Mouse (Mus musculus) kidney, embryonic 16.5 days (tissue): ENCODE data around the gene Phf23. TPM values are rescaled to one million over a fixed set of nuclear protein-coding genes. Genes with fewer than 3 reads are reported as not detected.
"Not testable (repeated sequence)": the region's sequence is repeated elsewhere in the genome, so short reads cannot be mapped to it uniquely, and the experiment has no call there.

Source experiments
- ATAC-seq: fragments of 200-750 bp; cut with Nextera tagmentation; 2 replicates; pipeline ENCODE4 v1.8.0; 2017; ENCODE audit warnings: moderate TSS enrichment; ENCODE audit not compliant: low FRiP score, low TSS enrichment
- H3K27ac ChIP-seq: fragments of 300-500 bp; sonication (generic); 2 replicates; pipeline ENCODE4 v1.5.1; 2014; ENCODE audit warnings: low read length
- H3K27me3 ChIP-seq: fragments of 300-500 bp; sonication (generic); 2 replicates; pipeline ENCODE4 v1.6.1; 2014; ENCODE audit warnings: low read length, control low read depth, mixed read lengths; ENCODE audit not compliant: insufficient read depth
- H3K36me3 ChIP-seq: fragments of 300-500 bp; sonication (generic); 2 replicates; pipeline ENCODE4 v1.6.1; 2014; ENCODE audit warnings: low read length, control low read depth, mixed read lengths; ENCODE audit not compliant: insufficient read depth
- H3K4me1 ChIP-seq: fragments of 300-500 bp; sonication (generic); 2 replicates; pipeline ENCODE4 v1.6.1; 2014; ENCODE audit warnings: low read length, control low read depth, mixed read lengths; ENCODE audit not compliant: insufficient read depth
- H3K4me2 ChIP-seq: fragments of 300-500 bp; sonication (generic); replicated peaks from 2 replicates; pipeline ENCODE4 v1.6.1; 2014; ENCODE audit warnings: low read depth, low read length
- H3K4me3 ChIP-seq: fragments of 300-500 bp; sonication (generic); 2 replicates; pipeline ENCODE4 v1.5.1; 2014; ENCODE audit warnings: mild to moderate bottlenecking, low read length
- H3K9ac ChIP-seq: fragments of 300-500 bp; sonication (generic); replicated peaks from 2 replicates; pipeline ENCODE4 v1.6.1; 2014; ENCODE audit warnings: low read length
- H3K9me3 ChIP-seq: fragments of 300-500 bp; sonication (generic); 2 replicates; pipeline ENCODE4 v1.6.1; 2016; ENCODE audit warnings: low read length, control low read depth
- WGBS: fragments of 180-500 bp; shearing (Covaris S2); extraction: QIAGEN DNeasy Blood & Tissue Kit; methylation state at CpG from one replicate; pipeline ENCODE4 v1.1.7; 2014; 5-methylcytosine and 5-hydroxymethylcytosine counted together
- polyA plus RNA-seq: library from polyadenylated mRNA; unstranded; fragments of >200 nt; fragmentation: Nextera tagmentation; extraction: Ambion mirVana; gene quantifications from 2 replicates; pipeline ENCODE4 v1.2.1, GENCODE M21; 2015

Gene Phf23
- polyA plus RNA-seq, 1 experiment from 2014 or later = 74.5 TPM

GRCm38 (mm10) chr11:70010961-70011360 is 15.4 kb downstream of the Phf23 start:
- no peak overlapping the region for H3K4me3 ChIP-seq
- WGBS = 87% methylated on average over 10 of the region's 10 CpGs
- no peak overlapping the region for H3K4me2 ChIP-seq
- no peak overlapping the region for H3K9ac ChIP-seq
- no peak for ATAC-seq
- no peaks in the 10 kb centered on the region for H3K27me3 ChIP-seq
- peaks cover 16% of the 10 kb centered on the region for H3K4me1 ChIP-seq
- no peak overlapping the region for H3K27ac ChIP-seq
- H3K36me3 ChIP-seq = peaks cover 76% of the 10 kb centered on the region
- H3K9me3 ChIP-seq = no peaks in the 10 kb centered on the region

GRCm38 (mm10) chr11:70012931-70013330 is 17.4 kb downstream of the Phf23 start:
- Histone ChIP-seq H3K27me3 (no peaks in the 10 kb centered on the region), H3K27ac (no peak overlapping the region), H3K9me3 (no peaks in the 10 kb centered on the region), H3K4me3 (no peak overlapping the region), H3K9ac (no peak overlapping the region), H3K36me3 (peaks cover 57% of the 10 kb centered on the region), H3K4me1 (peaks cover 29% of the 10 kb centered on the region), H3K4me2 (no peak overlapping the region)
- 89% methylated on average over 9 of the region's 9 CpGs for WGBS
- ATAC-seq = no peak

- Histone ChIP-seq H3K4me1 (peaks cover 32% of the 10 kb centered on the region), H3K36me3 (peaks cover 52% of the 10 kb centered on the region)
Observed at GRCm38 (mm10) chr11:70013408-70013807, 17.8 kb downstream of the Phf23 start.

GRCm38 (mm10) chr11:70014051-70014450 is 18.5 kb downstream of the Phf23 start:
- H3K4me2 ChIP-seq = peak overlapping the region; percentile 90; the same call in 1 of the 2 replicates
- peaks cover 38% of the 10 kb centered on the region for H3K4me1 ChIP-seq
- H3K27me3 ChIP-seq = no peaks in the 10 kb centered on the region
- peak overlapping the region; percentile 84; the same call in 1 of the 2 replicates for H3K27ac ChIP-seq
- H3K9ac ChIP-seq = peak overlapping the region; percentile 81; the same call in 1 of the 2 replicates
- no peak overlapping the region for H3K4me3 ChIP-seq
- no peaks in the 10 kb centered on the region for H3K9me3 ChIP-seq
- H3K36me3 ChIP-seq = peaks cover 45% of the 10 kb centered on the region
- ATAC-seq = no peak
- WGBS = 43% methylated on average over 5 of the region's 5 CpGs

More at GRCm38 (mm10) chr11:70013408-70013807, 17.8 kb downstream of the Phf23 start:
- H3K9ac ChIP-seq = no peak overlapping the region
- no peaks in the 10 kb centered on the region for H3K27me3 ChIP-seq
- no peak overlapping the region for H3K4me3 ChIP-seq
- WGBS = 87% methylated on average over 3 of the region's 3 CpGs
- H3K4me2 ChIP-seq = no peak overlapping the region
- H3K9me3 ChIP-seq = no peaks in the 10 kb centered on the region
- H3K27ac ChIP-seq = no peak overlapping the region
- ATAC-seq = no peak

- under 1% methylated on average over 35 of the region's 35 CpGs for WGBS
- peaks cover 36% of the 10 kb centered on the region for H3K36me3 ChIP-seq
Observed at GRCm38 (mm10) chr11:70014880-70015558, 19.4 kb downstream of the Phf23 start, which contains the start of gene Acadvl. Gene Acadvl, minus strand, starts transcription at chr11:70015411.

GRCm38 (mm10) chr11:70015677-70016076 is 20.1 kb downstream of the Phf23 start:
- 66% methylated on average over 6 of the region's 6 CpGs for WGBS
- Histone ChIP-seq H3K4me3 (peak overlapping the region; percentile 72; the same call in 1 of the 2 replicates), H3K9me3 (no peaks in the 10 kb centered on the region), H3K9ac (no peak overlapping the region), H3K27ac (no peak overlapping the region), H3K27me3 (no peaks in the 10 kb centered on the region), H3K36me3 (peaks cover 29% of the 10 kb centered on the region), H3K4me2 (peak overlapping the region; percentile 90), H3K4me1 (peaks cover 53% of the 10 kb centered on the region)
- no peak for ATAC-seq

More at GRCm38 (mm10) chr11:70014880-70015558, 19.4 kb downstream of the Phf23 start, which contains the start of gene Acadvl:
- peak within 1 kb of the TSS; percentile 84 for H3K27ac ChIP-seq
- ATAC-seq = peak; percentile 85
- peak within 1 kb of the TSS; percentile 72 for H3K4me3 ChIP-seq
- H3K4me2 ChIP-seq = peak within 1 kb of the TSS; percentile 90
- H3K27me3 ChIP-seq = no peaks in the 10 kb centered on the region
- no peaks in the 10 kb centered on the region for H3K9me3 ChIP-seq
- peak within 1 kb of the TSS; percentile 81 for H3K9ac ChIP-seq
- H3K4me1 ChIP-seq = peaks cover 47% of the 10 kb centered on the region

GRCm38 (mm10) chr11:70016177-70016576 is 20.6 kb downstream of the Phf23 start:
- not testable (repeated sequence) for H3K27me3 ChIP-seq, H3K9ac ChIP-seq, H3K9me3 ChIP-seq, H3K27ac ChIP-seq, H3K4me3 ChIP-seq, H3K4me2 ChIP-seq, ATAC-seq
- Histone ChIP-seq H3K4me1 (peaks cover 53% of the 10 kb centered on the region), H3K36me3 (peaks cover 24% of the 10 kb centered on the region)
- 85% methylated on average over 2 of the region's 2 CpGs for WGBS

GRCm38 (mm10) chr11:70016669-70017068 is 21.1 kb downstream of the Phf23 start, which contains the start of gene Dlg4:
Gene Dlg4, plus strand, starts transcription at chr11:70016942.
- H3K4me3 ChIP-seq = peak within 1 kb of the TSS; percentile 74
- H3K9me3 ChIP-seq = no peaks in the 10 kb centered on the region
- 66% methylated on average over 3 of the region's 3 CpGs for WGBS
- no peak for ATAC-seq
- H3K36me3 ChIP-seq = peaks cover 19% of the 10 kb centered on the region
- H3K27me3 ChIP-seq = no peaks in the 10 kb centered on the region
- H3K27ac ChIP-seq = peak within 1 kb of the TSS; percentile 78
- peak within 1 kb of the TSS; percentile 85 for H3K9ac ChIP-seq
- peaks cover 53% of the 10 kb centered on the region for H3K4me1 ChIP-seq
- peak within 1 kb of the TSS; percentile 94 for H3K4me2 ChIP-seq

GRCm38 (mm10) chr11:70017199-70017767 is 21.7 kb downstream of the Phf23 start:
- Histone ChIP-seq H3K4me1 (peaks cover 53% of the 10 kb centered on the region), H3K4me3 (no peak overlapping the region; the same call in 1 of the 2 replicates), H3K36me3 (peaks cover 14% of the 10 kb centered on the region), H3K9me3 (no peaks in the 10 kb centered on the region), H3K27ac (peak overlapping the region; percentile 78; the same call in 1 of the 2 replicates), H3K4me2 (peak overlapping the region; percentile 94), H3K27me3 (no peaks in the 10 kb centered on the region), H3K9ac (peak overlapping the region; percentile 85)
- WGBS = 44% methylated on average over 7 of the region's 7 CpGs
- ATAC-seq = no peak
